Mouse (Mus musculus) brain, embryonic 14.5 days (tissue): ENCODE data around the gene Gm128. TPM values are rescaled to one million over a fixed set of nuclear protein-coding genes. Genes with fewer than 3 reads are reported as not detected.

Source experiments
- DNase-seq: peaks from one replicate; pipeline ENCODE4 v3.0.0-alpha.2; 2011; ENCODE audit warnings: low read depth
- CTCF ChIP-seq: fragments of 200-500 bp; IDR thresholded peaks from 2 replicates; pipeline ENCODE4 v1.5.1; 2012; ENCODE audit warnings: inconsistent platforms, mild to moderate bottlenecking, moderate library complexity, borderline replicate concordance; ENCODE audit not compliant: insufficient read depth, insufficient read length; ENCODE audit errors: extremely low read depth
- POLR2A ChIP-seq: fragments of 200-500 bp; IDR thresholded peaks from 2 replicates; pipeline ENCODE4 v1.6.1; 2012; ENCODE audit warnings: mild to moderate bottlenecking, inconsistent platforms, borderline replicate concordance; ENCODE audit not compliant: poor library complexity, insufficient read depth, insufficient read length, severe bottlenecking; ENCODE audit errors: extremely low read depth
- polyA plus RNA-seq: library from polyadenylated mRNA; depleted of rRNA; stranded (reverse); fragments of >200 nt; gene quantifications from 2 replicates; pipeline ENCODE4 v1.2.3, GENCODE M21; 2012

Gm128 gene
- polyA plus RNA-seq, 1 experiment, result 0.25 TPM

GRCm38 (mm10) chr3:95281216-95282126 lies 40.1 kb upstream of the Gm128 start, which contains the start of the genes Mindy1 and Prune1:
Gene Mindy1 (plus strand): TSS chr3:95281345.
Gene Prune1 (minus strand): TSS chr3:95282076.
- DNase-seq, result peak; percentile 99
- TF ChIP-seq POLR2A (no peak), CTCF (peak; percentile 30; the same call in 1 of the 2 replicates)

- TF ChIP-seq POLR2A, result no peak
- TF ChIP-seq CTCF, result no peak
- peak; percentile 55 for DNase-seq
These were observed 39.3 kb upstream of the Gm128 start for GRCm38 (mm10) chr3:95280747-95281146.

GRCm38 (mm10) chr3:95277149-95277551 lies 35.8 kb upstream of the Gm128 start:
- DNase-seq, result no peak
- no peak for TF ChIP-seq POLR2A
- no peak for TF ChIP-seq CTCF

GRCm38 (mm10) chr3:95276428-95276934 lies 35.1 kb upstream of the Gm128 start:
- no peak for DNase-seq
- TF ChIP-seq POLR2A (no peak), CTCF (no peak)

- DNase-seq, result no peak
- no peak for TF ChIP-seq POLR2A
- no peak for TF ChIP-seq CTCF
These were observed 33.8 kb upstream of the Gm128 start for GRCm38 (mm10) chr3:95275161-95275560.

GRCm38 (mm10) chr3:95274453-95274852 lies 33.1 kb upstream of the Gm128 start:
- TF ChIP-seq CTCF (no peak), POLR2A (no peak)
- no peak for DNase-seq

- DNase-seq, result no peak
- TF ChIP-seq CTCF (no peak), POLR2A (no peak)
These were observed 32.1 kb upstream of the Gm128 start for GRCm38 (mm10) chr3:95273471-95273870.

GRCm38 (mm10) chr3:95270766-95271364 lies 29.5 kb upstream of the Gm128 start:
- no peak for DNase-seq
- TF ChIP-seq CTCF, result no peak
- TF ChIP-seq POLR2A, result no peak

- no peak for TF ChIP-seq POLR2A
- TF ChIP-seq CTCF, result no peak
- DNase-seq, result no peak
These were observed 28.4 kb upstream of the Gm128 start for GRCm38 (mm10) chr3:95269789-95270188.

GRCm38 (mm10) chr3:95267855-95268254 lies 26.5 kb upstream of the Gm128 start:
- no peak for TF ChIP-seq POLR2A
- no peak for TF ChIP-seq CTCF
- no peak for DNase-seq

- TF ChIP-seq CTCF (no peak), POLR2A (no peak)
- DNase-seq, result no peak
These were observed 24.7 kb upstream of the Gm128 start for GRCm38 (mm10) chr3:95266052-95266451.

- no peak for DNase-seq
- no peak for TF ChIP-seq CTCF
- no peak for TF ChIP-seq POLR2A
These were observed 23.3 kb upstream of the Gm128 start for GRCm38 (mm10) chr3:95264724-95265123.
